In genomic region chr13:98815147-98815785, GRCm38 (mm10) we compare ENCODE assay signal across 8 mouse cellular contexts. TPM values are rescaled to one million over a fixed set of nuclear protein-coding genes. Genes with fewer than 3 reads are reported as not detected.
DNase-seq lines count a peak whose midpoint lies in the region; ATAC-seq and TF ChIP-seq lines count a peak whose summit lies in the region.

Fcho2 (minus strand) TSS chr13:98815449.

- peak; percentile 91 for DNase-seq in ES-E14 (ENCODE audit: low read depth, low spot score)
- DNase-seq in cerebellum, adult 11-12 months = peak; percentile 97
- peak; percentile 99 for DNase-seq in heart, postnatal 36 days
- DNase-seq in layer of hippocampus, adult 2 months (ENCODE audit: low spot score in 2 of 2) = peak; percentile 94 to 97
- DNase-seq in lung, embryonic 14.5 days = peak; percentile 100
- DNase-seq in thymus, adult 2 months = peak; percentile 95

- TF ChIP-seq POLR2A in olfactory bulb, adult 2 months (IDR thresholded peaks at IDR 0.05; ENCODE audit: insufficient read depth, low read depth, low read length) = no peak; the same call in 1 of the 2 replicates
- no peak; the same call in 1 of the 2 replicates for TF ChIP-seq POLR2A in thymus, adult 2 months (IDR thresholded peaks at IDR 0.05; ENCODE audit: control insufficient read depth, extremely low read depth, insufficient read depth, low read length, poor library complexity)

- H3K4me2 ChIP-seq in forebrain, embryonic 16.5 days (ENCODE audit: low read length) = peak within 1 kb of the TSS; percentile 65
- peak within 1 kb of the TSS; percentile 61 for H3K4me2 ChIP-seq in lung, embryonic 14.5 days

- peaks cover 2 to 3% of the 10 kb centered on the region in 2 experiments; a peak in 2 of 4 replicates for H3K4me1 ChIP-seq in ES-E14 (ENCODE audit: control insufficient read depth in 2 of 2, insufficient read depth in 2 of 2, low read length in 2 of 2, poor library complexity in 1 of 2)
- peaks cover 8% of the 10 kb centered on the region for H3K4me1 ChIP-seq in forebrain, embryonic 16.5 days (replicated peaks; ENCODE audit: control insufficient read depth, insufficient read depth, low read length)
- peaks cover 9% of the 10 kb centered on the region; the same call in 1 of the 2 replicates for H3K4me1 ChIP-seq in lung, embryonic 14.5 days (ENCODE audit: insufficient read depth)
- peaks cover 4% of the 10 kb centered on the region; the same call in 1 of the 2 replicates for H3K4me1 ChIP-seq in olfactory bulb, adult 2 months (ENCODE audit: control insufficient read depth, insufficient read depth, low read length)
- H3K4me1 ChIP-seq in thymus, adult 2 months (replicated peaks; ENCODE audit: control insufficient read depth, insufficient read depth, low read length) = no peaks in the 10 kb centered on the region; the same call in 1 of the 2 replicates

- intact Hi-C loops in heart, postnatal 36 days (cut with DNase I) = loop anchor here (10.0 kb wide), 1 partner anchor 1040 kb away; no protein-coding TSS in a partner anchor

- TF ChIP-seq CTCF in layer of hippocampus, adult 2 months (conservative IDR thresholded peaks at IDR 0.05) = peak; percentile 96
- peak; percentile 60 for TF ChIP-seq CTCF in lung, embryonic 14.5 days (IDR thresholded peaks at IDR 0.05; ENCODE audit: low read depth)
- peak; percentile 81 for TF ChIP-seq CTCF in olfactory bulb, adult 2 months (IDR thresholded peaks at IDR 0.05; ENCODE audit: insufficient read depth, low read depth, low read length)
- peak; percentile 100 for TF ChIP-seq CTCF in thymus, adult 2 months (IDR thresholded peaks at IDR 0.05; ENCODE audit: borderline replicate concordance, control insufficient read depth, extremely low read depth, insufficient read depth, low read length, poor library complexity)

- H3K4me3 ChIP-seq in ES-E14 (ENCODE audit: insufficient read depth in 1 of 2, low read depth in 1 of 2, low read length in 2 of 2, poor library complexity in 1 of 2, severe bottlenecking in 1 of 2) = peak within 1 kb of the TSS; percentile 78 to 90
- H3K4me3 ChIP-seq in forebrain, embryonic 16.5 days (replicated peaks; ENCODE audit: low read length) = peak within 1 kb of the TSS; percentile 96
- peak within 1 kb of the TSS; percentile 79 for H3K4me3 ChIP-seq in layer of hippocampus, adult 2 months
- peak within 1 kb of the TSS; percentile 88 for H3K4me3 ChIP-seq in lung, embryonic 14.5 days (ENCODE audit: low read depth, low read length)
- H3K4me3 ChIP-seq in olfactory bulb, adult 2 months (ENCODE audit: insufficient read depth, low read depth, low read length) = peak within 1 kb of the TSS; percentile 82
- peak within 1 kb of the TSS; percentile 68 for H3K4me3 ChIP-seq in thymus, adult 2 months (ENCODE audit: control insufficient read depth, insufficient read depth, low read length)

- H3K36me3 ChIP-seq in ES-E14 (ENCODE audit: control insufficient read depth, insufficient read depth, low read length, poor library complexity, severe bottlenecking) = no peaks in the 10 kb centered on the region
- no peaks in the 10 kb centered on the region for H3K36me3 ChIP-seq in forebrain, embryonic 16.5 days (ENCODE audit: control insufficient read depth, insufficient read depth)
- no peaks in the 10 kb centered on the region for H3K36me3 ChIP-seq in lung, embryonic 14.5 days (ENCODE audit: insufficient read depth)
- no peaks in the 10 kb centered on the region for H3K36me3 ChIP-seq in thymus, adult 2 months (ENCODE audit: control insufficient read depth, insufficient read depth, low read length)

- no peaks in the 10 kb centered on the region for H3K27me3 ChIP-seq in forebrain, embryonic 16.5 days (replicated peaks; ENCODE audit: control insufficient read depth, insufficient read depth, low read length)
- H3K27me3 ChIP-seq in lung, embryonic 14.5 days (ENCODE audit: insufficient read depth, low read length) = no peaks in the 10 kb centered on the region
- H3K27me3 ChIP-seq in thymus, adult 2 months (ENCODE audit: control insufficient read depth, insufficient read depth, low read length) = no peaks in the 10 kb centered on the region

- in situ Hi-C loops in ES-E14 (cut with MboI; ENCODE audit: low sequenced_read_pairs in 2 of 2, unreplicated experiment in 2 of 2) = no loop called here

- H3K9me3 ChIP-seq in ES-E14 (ENCODE audit: control insufficient read depth, insufficient read depth, low read depth, low read length) = no peaks in the 10 kb centered on the region
- H3K9me3 ChIP-seq in forebrain, embryonic 16.5 days (ENCODE audit: control insufficient read depth, low read length) = no peaks in the 10 kb centered on the region
- no peaks in the 10 kb centered on the region for H3K9me3 ChIP-seq in lung, embryonic 14.5 days (ENCODE audit: low read depth, low read length)

- under 1% methylated on average over 53 of the region's 61 CpGs for WGBS in forebrain, embryonic 16.5 days
- 0% methylated on average over 50 of the region's 61 CpGs for whole genome bisulfite sequencing in lung, embryonic 14.5 days
- under 1% methylated on average over 61 of the region's 61 CpGs for WGBS in olfactory bulb, adult 2 months
- under 1% methylated on average over 61 of the region's 61 CpGs for WGBS in thymus, adult 2 months

- peak within 1 kb of the TSS; percentile 77 for H3K27ac ChIP-seq in ES-E14 (ENCODE audit: insufficient read depth, low read depth, low read length, poor library complexity, severe bottlenecking)
- H3K27ac ChIP-seq in forebrain, embryonic 16.5 days (ENCODE audit: low read length) = peak within 1 kb of the TSS; percentile 78
- H3K27ac ChIP-seq in layer of hippocampus, adult 2 months = peak within 1 kb of the TSS; percentile 93
- H3K27ac ChIP-seq in lung, embryonic 14.5 days (ENCODE audit: low read depth) = peak within 1 kb of the TSS; percentile 98
- H3K27ac ChIP-seq in olfactory bulb, adult 2 months (ENCODE audit: insufficient read depth, low read depth, low read length) = peak within 1 kb of the TSS; percentile 55
- no peak within 1 kb of the TSS for H3K27ac ChIP-seq in thymus, adult 2 months (ENCODE audit: control insufficient read depth, insufficient read depth, low read length)

- H3K9ac ChIP-seq in ES-E14 (ENCODE audit: insufficient read depth, low read depth, low read length, poor library complexity, severe bottlenecking) = peak within 1 kb of the TSS; percentile 96
- H3K9ac ChIP-seq in forebrain, embryonic 16.5 days (replicated peaks; ENCODE audit: low read depth, low read length) = peak within 1 kb of the TSS; percentile 77
- H3K9ac ChIP-seq in lung, embryonic 14.5 days = peak within 1 kb of the TSS; percentile 97

- ATAC-seq in forebrain, embryonic 16.5 days = peak; percentile 97
- ATAC-seq in lung, embryonic 14.5 days (ENCODE audit: insufficient read depth) = peak; percentile 96

TF ChIP-seq in ES-E14, 5 proteins besides CTCF, POLR2A, EP300 and RAD21:
- TF ChIP-seq MAFK (IDR thresholded peaks at IDR 0.05; ENCODE audit: insufficient read depth, low read depth, low read length) (no peak), ZC3H11A (IDR thresholded peaks at IDR 0.05; ENCODE audit: borderline replicate concordance, low read depth, low read length) (no peak), ZNF384 (IDR thresholded peaks at IDR 0.05; ENCODE audit: low read depth, low read length) (0 out of 2 replicates have a peak, but pooled peaks have one; percentile 5), HCFC1 (IDR thresholded peaks at IDR 0.05; ENCODE audit: borderline replicate concordance, insufficient read depth, low read length) (0 out of 2 replicates have a peak, but pooled peaks have one; percentile 22), CHD2 (IDR thresholded peaks at IDR 0.05; ENCODE audit: low read depth, low read length) (no peak)
TF ChIP-seq in ES-E14: peak in this region for 2.

RNA-seq across cellular contexts. Expression of gene Fcho2, which starts in this region (rescaled TPM):
- total RNA-seq in ES-E14 (2012; rRNA removed) = 12.1 and 13.6 TPM in 2 replicates
- 29.6 and 31.8 TPM in 2 replicates for polyA plus RNA-seq in forebrain, embryonic 16.5 days (2015; fragmentation: Nextera tagmentation; extraction: Ambion mirVana)
- total RNA-seq in heart, postnatal 36 days (2021) = 10 to 100 TPM; 40.8 to 43.3 TPM
- total RNA-seq in layer of hippocampus, adult 2 months (2021) = 10 to 100 TPM; 37.7 to 44.8 TPM
- polyA plus RNA-seq in lung, embryonic 14.5 days (2014; fragmentation: Nextera tagmentation; extraction: Ambion mirVana) = 39.0 and 39.6 TPM in 2 replicates
- polyA plus RNA-seq in olfactory bulb, adult 2 months (2012; ENCODE audit: insufficient read depth, insufficient read length, low replicate concordance, missing spikeins) = not detected in 2 replicates
- 9.6 and 10.7 TPM in 2 replicates for polyA plus RNA-seq in thymus, adult 2 months (2012; rRNA removed)
